Mouse (Mus musculus) CD4-positive, CD25-positive, alpha-beta regulatory T cell, adult 2 months (primary cell): ENCODE results near the gene Pdzd2.

Experiments used
- DNase-seq: peaks from one replicate; pipeline ENCODE4 v3.0.0-alpha.2; 2012; ENCODE audit warnings: low read depth, low spot score

The Pdzd2 gene

DNA sequence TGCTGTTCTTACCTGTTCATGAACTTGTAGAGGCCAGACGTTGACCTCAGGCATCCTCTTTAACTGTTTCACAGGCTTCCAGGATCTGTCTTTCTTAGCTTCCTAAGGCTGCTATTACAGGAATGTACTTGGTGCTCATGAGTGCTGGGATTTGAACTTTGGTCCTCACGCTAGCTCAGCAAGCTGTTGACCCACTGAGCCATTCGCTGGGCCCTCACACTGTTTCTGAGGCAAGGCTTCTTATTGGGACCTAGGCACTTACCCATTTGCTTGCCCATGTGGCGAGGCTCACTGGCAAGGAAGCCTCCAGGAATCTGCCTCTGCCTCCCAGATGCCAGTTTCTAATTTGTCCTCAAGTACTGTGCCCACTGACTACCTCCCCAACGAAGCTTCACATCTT is 419.8 kb downstream of the Pdzd2 start:
- DNase-seq, result no peak

DNA sequence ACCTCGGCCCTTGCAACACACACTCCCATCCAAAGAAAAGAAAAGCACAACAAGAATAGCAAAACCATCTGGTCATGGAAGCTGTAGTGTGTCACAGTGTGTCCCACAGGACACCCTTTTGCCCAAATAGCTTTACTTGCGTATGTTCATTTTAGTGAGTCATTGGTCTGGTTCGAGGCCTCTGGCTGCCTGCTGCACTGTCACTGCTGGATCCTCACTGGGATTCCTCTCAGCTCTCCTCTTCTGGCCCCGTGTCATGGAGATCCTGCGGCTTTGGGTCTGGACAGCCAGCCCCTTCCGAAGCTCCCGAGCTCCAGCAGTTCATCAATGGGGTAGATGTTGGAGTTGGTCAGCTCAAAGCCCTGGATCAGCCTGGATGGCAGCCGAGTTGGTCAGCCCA is 421.3 kb downstream of the Pdzd2 start:
- no peak for DNase-seq

DNA sequence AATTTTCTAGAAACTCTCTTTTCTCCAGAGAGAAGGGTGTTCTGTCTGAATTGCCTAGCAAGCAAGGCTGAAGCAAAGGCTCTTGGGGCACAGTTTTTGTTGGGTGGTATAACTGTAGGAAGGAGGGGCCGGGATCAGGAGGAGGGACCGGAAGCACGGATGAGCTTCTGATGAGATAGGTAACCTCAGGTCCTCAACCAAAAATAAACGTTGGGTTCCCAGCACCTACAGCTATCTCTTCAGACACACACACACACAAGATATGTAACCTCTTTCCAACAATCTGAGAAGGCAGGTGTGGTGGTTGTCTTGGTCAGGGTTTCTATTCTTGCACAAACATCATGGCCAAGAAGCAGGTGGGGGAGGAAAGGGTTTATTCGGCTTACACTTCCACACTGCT is 422.4 kb downstream of the Pdzd2 start:
- DNase-seq, result no peak

DNA sequence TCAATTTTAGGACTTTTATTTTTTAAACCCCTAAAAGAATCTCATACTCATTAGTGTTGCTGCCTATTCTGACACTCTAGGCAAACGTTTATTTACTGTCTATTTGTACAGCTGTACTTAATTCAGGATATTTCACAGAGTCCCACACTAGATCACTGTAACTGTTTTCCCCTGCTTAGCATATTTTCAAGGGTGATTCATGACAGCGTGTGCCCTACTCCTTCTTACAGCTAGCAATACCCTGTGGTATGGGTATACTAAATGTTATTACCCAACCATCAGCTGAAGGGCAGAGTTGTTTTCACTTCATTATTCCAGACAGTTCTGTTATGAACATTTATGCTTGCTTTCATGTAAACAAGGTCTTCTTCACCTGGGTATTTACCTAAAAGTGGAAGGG is 423.7 kb downstream of the Pdzd2 start:
- DNase-seq, result no peak

DNA sequence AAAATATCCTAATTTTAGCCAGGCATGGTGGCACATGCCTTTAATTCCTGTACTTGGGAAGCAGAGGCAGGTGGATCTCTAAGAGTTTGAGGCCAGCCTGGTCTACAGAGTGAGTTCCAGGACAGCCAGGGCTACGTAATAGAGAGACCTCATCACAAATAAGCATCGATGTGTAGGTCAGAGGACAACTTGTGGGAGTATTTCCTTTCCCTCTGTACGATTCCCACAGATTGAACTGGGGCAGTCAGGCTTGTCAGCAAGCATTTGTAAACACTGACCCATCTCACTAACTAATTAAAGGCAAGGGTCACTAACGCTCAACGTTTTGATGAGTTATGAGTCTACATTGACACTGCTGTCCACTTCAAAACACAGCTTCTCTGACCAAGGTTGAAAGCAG is 425.1 kb downstream of the Pdzd2 start:
- no peak for DNase-seq

DNA sequence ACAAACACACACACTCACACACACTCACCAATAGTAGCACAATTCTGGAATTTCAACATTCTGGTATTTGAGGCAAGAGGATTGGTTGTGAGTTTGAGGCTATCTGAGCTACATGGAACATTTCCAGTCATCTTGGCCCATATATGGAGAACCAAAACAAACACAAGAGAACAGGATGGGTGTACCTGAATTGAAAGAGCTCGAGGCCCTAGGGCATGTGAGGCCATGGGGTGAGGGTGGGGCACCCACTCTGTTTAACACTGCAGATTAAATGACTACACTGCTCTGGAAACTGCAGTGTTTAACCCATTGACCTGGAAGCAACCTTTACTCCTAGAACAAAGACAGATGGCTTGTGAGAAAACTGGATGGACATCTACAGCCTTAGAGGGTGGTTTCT is 426.5 kb downstream of the Pdzd2 start:
- DNase-seq, result peak; percentile 59

DNA sequence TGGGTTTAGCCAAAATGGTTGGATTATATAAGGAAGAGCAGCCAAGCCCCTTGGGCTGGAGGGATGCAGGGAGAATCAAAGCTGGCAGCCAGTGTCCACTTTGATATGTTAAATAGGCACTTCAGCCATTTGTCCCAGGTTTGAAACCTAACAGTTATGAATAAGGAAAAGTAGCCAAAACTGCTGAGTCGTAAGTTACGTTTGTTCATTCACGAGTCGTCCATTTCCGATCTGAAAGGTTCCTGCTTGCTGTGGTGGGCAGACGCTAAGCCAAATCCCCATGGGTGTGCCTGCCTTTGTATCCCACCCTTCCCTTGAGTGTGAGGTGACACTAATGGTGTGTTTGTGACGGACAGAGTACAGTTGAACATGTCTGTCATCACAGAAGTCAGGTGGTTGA is 428.3 kb downstream of the Pdzd2 start:
- no peak for DNase-seq

DNA sequence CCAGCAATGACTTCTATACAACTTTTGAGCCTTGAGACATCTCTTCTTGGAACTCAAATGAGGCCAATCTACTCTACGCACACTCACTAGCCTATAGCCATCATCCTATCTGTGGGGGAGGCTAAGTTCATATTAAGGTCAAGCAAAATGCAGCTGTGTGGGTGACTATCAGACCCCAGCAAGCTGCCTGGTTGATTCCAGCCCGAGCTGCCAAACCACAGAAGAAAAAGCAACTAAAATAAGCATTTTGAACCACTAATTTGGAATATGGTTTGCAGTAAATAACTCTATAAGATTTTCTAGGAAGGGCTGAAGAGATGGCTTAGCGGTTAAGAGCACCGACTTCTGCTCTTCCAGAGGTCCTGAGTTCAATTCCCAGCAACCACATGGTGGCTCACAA is 429.0 kb downstream of the Pdzd2 start:
- DNase-seq, result no peak
